Mouse (Mus musculus) megakaryocyte, adult 5-6 weeks (primary cell): ENCODE data around the gene Zc3h7a. TPM values are rescaled to one million over a fixed set of nuclear protein-coding genes. Genes with fewer than 3 reads are reported as not detected.

Experiments
- total RNA-seq, 2 experiments: library from RNA; stranded (forward) in 1 of 2; stranded (reverse) in 1 of 2; fragments of 153-499, 151-499 nt in 1 of 2; fragments of 221-1000, 200-1000 nt in 1 of 2; gene quantifications; 2 replicates each; pipeline versions ENCODE4 v1.2.3 to v1.2.4; 2015 to 2017

The Zc3h7a gene
- total RNA-seq, 2 experiments from 2014 or later = 161 to 221 TPM

Other genes with a start within 250 kb of the Zc3h7a start
- 1.1 and 1.7 TPM in 2 replicates for gene Snn, start 115.4 kb downstream of the Zc3h7a start, total RNA-seq (2015)
- gene Snn, start 115.4 kb downstream of the Zc3h7a start, total RNA-seq (2017) = 0.98 and 1.5 TPM in 2 replicates
- gene Litaf, start 110.2 kb downstream of the Zc3h7a start, total RNA-seq (2015) = 102 and 108 TPM in 2 replicates
- gene Litaf, start 110.2 kb downstream of the Zc3h7a start, total RNA-seq (2017) = 88.0 and 90.7 TPM in 2 replicates
- gene Txndc11, start 41.7 kb downstream of the Zc3h7a start, total RNA-seq (2015) = 29.0 and 30.3 TPM in 2 replicates
- 19.3 and 22.9 TPM in 2 replicates for gene Txndc11, start 41.7 kb downstream of the Zc3h7a start, total RNA-seq (2017)
- gene Rsl1d1, start 26.9 kb upstream of the Zc3h7a start, total RNA-seq (2015) = 69.4 and 88.2 TPM in 2 replicates
- gene Rsl1d1, start 26.9 kb upstream of the Zc3h7a start, total RNA-seq (2017) = 74.8 and 86.5 TPM in 2 replicates
- 238 and 266 TPM in 2 replicates for gene Gspt1, start 77.9 kb upstream of the Zc3h7a start, total RNA-seq (2015)
- 65.2 and 68.5 TPM in 2 replicates for gene Gspt1, start 77.9 kb upstream of the Zc3h7a start, total RNA-seq (2017)
- gene Tnfrsf17, start 137.4 kb upstream of the Zc3h7a start, total RNA-seq (2015) = 1.7 TPM in 1 of 2 replicates, not detected in the other
- 0.18 TPM in 1 of 2 replicates, not detected in the other for gene Tnfrsf17, start 137.4 kb upstream of the Zc3h7a start, total RNA-seq (2017)
- 6.2 and 7.1 TPM in 2 replicates for gene Snx29, start 146.5 kb upstream of the Zc3h7a start, total RNA-seq (2015)
- 4.7 and 6.3 TPM in 2 replicates for gene Snx29, start 146.5 kb upstream of the Zc3h7a start, total RNA-seq (2017)